In genomic region chr10:108292651-108293050, GRCm38 (mm10) we compare ENCODE assay signal across 14 mouse cellular contexts.
"Had no signal": no experiment of that assay in that cellular context is flagged by ENCODE, and none has a peak within 500 bp of the region (broad histone marks: within the 10 kb centered on the region; RNA-seq: fewer than 3 reads in every experiment).

No protein-coding gene starts in this region.

- H3K9me3 ChIP-seq: midbrain, embryonic 10.5 days; midbrain, embryonic 12.5 days; midbrain, embryonic 15.5 days; neural tube, embryonic 12.5 days; stomach, embryonic 15.5 days had no signal

- H3K9ac ChIP-seq: lung, embryonic 14.5 days; midbrain, embryonic 12.5 days; midbrain, embryonic 15.5 days; neural tube, embryonic 12.5 days; stomach, embryonic 15.5 days had no signal

- H3K4me2 ChIP-seq: lung, embryonic 14.5 days; midbrain, embryonic 12.5 days; midbrain, embryonic 15.5 days; neural tube, embryonic 12.5 days; stomach, embryonic 15.5 days had no signal

- H3K4me1 ChIP-seq: midbrain, embryonic 10.5 days; midbrain, embryonic 12.5 days; midbrain, embryonic 15.5 days; neural tube, embryonic 12.5 days; stomach, embryonic 15.5 days had no signal

- H3K4me3 ChIP-seq: midbrain, embryonic 10.5 days; midbrain, embryonic 12.5 days; midbrain, embryonic 15.5 days; neural tube, embryonic 12.5 days; stomach, embryonic 15.5 days had no signal

- DNase-seq: lung, adult 18-20 months; lung, embryonic 14.5 days; lung, postnatal 10 days; lung, postnatal 4 days; right cerebral cortex, postnatal 14 days; thymus, adult 2 months; thymus, postnatal 25 days; thymus, postnatal 4 days had no signal

- H3K36me3 ChIP-seq: midbrain, embryonic 10.5 days; midbrain, embryonic 12.5 days; midbrain, embryonic 15.5 days; neural tube, embryonic 12.5 days; stomach, embryonic 15.5 days had no signal

- H3K27me3 ChIP-seq: midbrain, embryonic 12.5 days; midbrain, embryonic 15.5 days; neural tube, embryonic 12.5 days; stomach, embryonic 15.5 days had no signal

- ATAC-seq: midbrain, embryonic 15.5 days had no signal

- H3K27ac ChIP-seq: midbrain, embryonic 10.5 days; midbrain, embryonic 12.5 days; midbrain, embryonic 15.5 days; neural tube, embryonic 12.5 days; stomach, embryonic 15.5 days; stomach, postnatal 0 days had no signal
